Mouse (Mus musculus): ENCODE data around the gene Cd9.

DNA sequence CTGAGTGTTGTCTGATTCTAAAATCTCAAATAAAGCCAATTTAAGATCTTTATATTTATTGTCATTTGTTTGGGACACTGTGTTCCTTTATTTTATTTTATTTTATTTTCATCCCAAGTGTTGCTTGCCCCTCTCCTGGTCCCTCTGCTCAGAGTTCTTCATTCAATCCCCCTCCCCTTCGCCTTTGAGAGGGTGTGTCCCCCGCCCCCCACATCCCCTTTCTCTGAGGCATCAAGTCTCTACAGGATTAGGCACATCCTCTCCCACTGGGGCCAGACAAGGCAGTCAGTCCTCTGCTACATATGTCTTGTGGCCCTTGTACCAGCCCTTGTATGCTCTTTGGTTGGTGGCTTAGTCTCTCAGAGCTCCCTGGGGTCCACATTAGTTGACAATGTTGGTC lies 46.9 kb downstream of the Cd9 start:
- TF ChIP-seq CTCF (conservative IDR thresholded peaks at IDR 0.05; ENCODE audit: insufficient read depth, insufficient read length, low read depth, low read length) (no peak), POLR2A (IDR thresholded peaks at IDR 0.05; ENCODE audit: low read depth, low read length) (no peak)
